25 mouse cellular contexts compared by ENCODE assay signal in genomic region chr12:83298358-83298757, GRCm38 (mm10).
"Had no signal": no experiment of that assay in that cellular context is flagged by ENCODE, and none has a peak within 500 bp of the region (broad histone marks: within the 10 kb centered on the region; RNA-seq: fewer than 3 reads in every experiment).

No protein-coding gene starts in this region.

- H3K27me3 ChIP-seq: heart, embryonic 12.5 days; hindbrain, embryonic 12.5 days; intestine, embryonic 15.5 days; limb, embryonic 13.5 days; limb, embryonic 15.5 days; liver, embryonic 13.5 days; liver, embryonic 15.5 days had no signal

- H3K9ac ChIP-seq: heart, embryonic 12.5 days; hindbrain, embryonic 12.5 days; hindbrain, embryonic 14.5 days; intestine, embryonic 15.5 days; limb, embryonic 13.5 days; limb, embryonic 15.5 days; liver, embryonic 13.5 days; liver, embryonic 15.5 days; liver, postnatal 0 days had no signal

- H3K4me2 ChIP-seq: heart, embryonic 12.5 days; hindbrain, embryonic 12.5 days; hindbrain, embryonic 14.5 days; intestine, embryonic 15.5 days; limb, embryonic 13.5 days; limb, embryonic 15.5 days; liver, embryonic 13.5 days; liver, embryonic 15.5 days had no signal

- H3K27ac ChIP-seq: heart, embryonic 10.5 days; hindbrain, embryonic 10.5 days; hindbrain, embryonic 12.5 days; hindbrain, embryonic 14.5 days; intestine, embryonic 15.5 days; layer of hippocampus, adult 2 months; left cerebral cortex, adult 2 months; limb, embryonic 13.5 days; limb, embryonic 15.5 days; liver, embryonic 13.5 days; liver, embryonic 15.5 days had no signal

- DNase-seq: gastrocnemius, postnatal 14 days; heart, adult 18-20 months; heart, postnatal 10 days; kidney, adult 18-20 months; kidney, adult 8-10 months; kidney, postnatal 10 days; kidney, postnatal 25 days; kidney, postnatal 4 days; left cerebral cortex, postnatal 4 days; liver, embryonic 13.5 days; liver, postnatal 0 days had no signal

- H3K4me3 ChIP-seq: heart, embryonic 10.5 days; heart, embryonic 12.5 days; hindbrain, embryonic 10.5 days; hindbrain, embryonic 12.5 days; intestine, embryonic 15.5 days; layer of hippocampus, adult 2 months; left cerebral cortex, adult 2 months; limb, embryonic 13.5 days; limb, embryonic 15.5 days; liver, embryonic 13.5 days; liver, embryonic 15.5 days had no signal

- H3K4me1 ChIP-seq: liver, embryonic 13.5 days; liver, embryonic 15.5 days had no signal

- ATAC-seq: hindbrain, embryonic 16.5 days; inflammation-experienced regulatory T-cells, adult 6 months; intestine, embryonic 15.5 days; intestine, postnatal 0 days; liver, postnatal 0 days had no signal

- H3K9me3 ChIP-seq: heart, embryonic 10.5 days; hindbrain, embryonic 10.5 days; hindbrain, embryonic 12.5 days; intestine, embryonic 15.5 days; limb, embryonic 13.5 days; limb, embryonic 15.5 days; liver, embryonic 13.5 days; liver, embryonic 15.5 days had no signal

- H3K36me3 ChIP-seq: hindbrain, embryonic 10.5 days; hindbrain, embryonic 12.5 days; intestine, embryonic 15.5 days; limb, embryonic 13.5 days; limb, embryonic 15.5 days; liver, embryonic 15.5 days had no signal
